Mouse (Mus musculus): Measurements from ENCODE around the gene H2al1j. TPM values are rescaled to one million over a fixed set of nuclear protein-coding genes. Genes with fewer than 3 reads are reported as not detected.

Gene H2al1j
- total and polyA plus RNA-seq, 2 experiments from 2014 or later, result not detected

DNA sequence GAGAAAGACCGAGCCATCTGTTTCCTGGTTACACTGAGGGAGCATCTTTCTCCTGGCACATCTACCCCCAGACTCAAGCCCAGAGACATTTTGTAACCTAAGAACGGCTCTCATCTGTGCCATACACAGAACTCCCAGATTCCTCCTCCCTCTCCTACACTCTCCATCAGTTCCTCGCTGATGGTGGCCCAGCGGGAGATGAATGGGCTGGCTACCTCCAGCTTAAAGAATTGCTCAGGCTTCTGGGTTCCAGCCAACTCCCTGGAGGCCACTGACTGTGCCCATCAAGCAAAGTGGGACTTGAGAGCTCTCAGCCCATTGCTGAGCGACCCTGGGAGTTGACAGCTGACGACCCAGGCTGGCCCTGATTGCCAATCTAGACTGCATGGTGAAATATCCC is 36.3 kb downstream of the H2al1j start:
- TF ChIP-seq CTCF (IDR thresholded peaks at IDR 0.05; ENCODE audit: low read depth), result no peak
- no peaks in the 10 kb centered on the region for H3K9me3 ChIP-seq (ENCODE audit: low read length)
- 41% methylated on average over 6 of the region's 6 CpGs for WGBS
- H3K27ac ChIP-seq, result no peak overlapping the region
- no peak overlapping the region for H3K4me2 ChIP-seq (ENCODE audit: low read depth, low read length)
- H3K4me3 ChIP-seq (ENCODE audit: low read length), result no peak overlapping the region
- peak; percentile 53; the same call in 1 of the 2 replicates for ATAC-seq
- H3K4me1 ChIP-seq (ENCODE audit: insufficient read depth, low read length), result no peaks in the 10 kb centered on the region
- DNase-seq (ENCODE audit: low spot score), result peak; percentile 61
- no peaks in the 10 kb centered on the region for H3K27me3 ChIP-seq (ENCODE audit: insufficient read depth, low read length)
- no peak overlapping the region for H3K9ac ChIP-seq (replicated peaks; ENCODE audit: low read length)
- H3K36me3 ChIP-seq (ENCODE audit: insufficient read depth, low read length), result no peaks in the 10 kb centered on the region

DNA sequence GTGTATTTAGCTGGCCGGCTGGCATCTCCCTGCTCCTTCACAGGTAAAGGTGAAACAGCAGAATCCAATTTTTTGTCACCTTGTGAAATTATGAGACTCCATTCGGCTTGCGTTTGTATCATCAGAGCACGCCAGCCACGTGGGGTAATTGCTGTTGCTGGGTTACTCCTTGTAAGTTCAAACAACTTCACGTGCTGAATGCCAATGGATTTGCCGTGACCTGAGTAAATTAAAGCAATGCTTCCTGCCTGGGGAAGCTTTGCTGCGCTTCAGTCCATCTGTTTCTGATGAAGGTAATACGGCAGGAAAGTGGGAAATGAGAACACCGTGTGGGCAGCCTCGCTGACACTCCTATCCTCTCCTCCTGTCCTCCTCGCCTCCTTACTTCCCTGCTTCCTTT is 37.5 kb downstream of the H2al1j start:
- Histone ChIP-seq H3K4me2 (ENCODE audit: low read depth, low read length) (no peak overlapping the region), H3K4me3 (ENCODE audit: low read length) (no peak overlapping the region), H3K4me1 (ENCODE audit: insufficient read depth, low read length) (no peaks in the 10 kb centered on the region), H3K27ac (no peak overlapping the region), H3K9me3 (ENCODE audit: low read length) (no peaks in the 10 kb centered on the region), H3K9ac (replicated peaks; ENCODE audit: low read length) (no peak overlapping the region), H3K36me3 (ENCODE audit: insufficient read depth, low read length) (no peaks in the 10 kb centered on the region), H3K27me3 (ENCODE audit: insufficient read depth, low read length) (no peaks in the 10 kb centered on the region)
- TF ChIP-seq CTCF (IDR thresholded peaks at IDR 0.05; ENCODE audit: low read depth), result no peak
- 38% methylated on average over 12 of the region's 12 CpGs for WGBS
- ATAC-seq (no peak), DNase-seq (ENCODE audit: low spot score) (peak; percentile 49)

Other genes starting within 250 kb of the H2al1j start
- not detected in 2 replicates for gene H2al1a, start 28.6 kb upstream of the H2al1j start, total RNA-seq (2014; rRNA removed)
- not detected in 2 replicates for gene H2al1a, start 28.6 kb upstream of the H2al1j start, polyA plus RNA-seq (2015; fragmentation: Nextera tagmentation; extraction: Ambion mirVana)
- gene H2al1b, start 25.4 kb upstream of the H2al1j start, total RNA-seq (2014; rRNA removed), result not detected in 2 replicates
- gene H2al1b, start 25.4 kb upstream of the H2al1j start, polyA plus RNA-seq (2015; fragmentation: Nextera tagmentation; extraction: Ambion mirVana), result not detected in 2 replicates
- not detected in 2 replicates for gene H2al1c, start 22.2 kb upstream of the H2al1j start, total RNA-seq (2014; rRNA removed)
- not detected in 2 replicates for gene H2al1c, start 22.2 kb upstream of the H2al1j start, polyA plus RNA-seq (2015; fragmentation: Nextera tagmentation; extraction: Ambion mirVana)
- gene H2al1d, start 19.0 kb upstream of the H2al1j start, total RNA-seq (2014; rRNA removed), result not detected in 2 replicates
- not detected in 2 replicates for gene H2al1d, start 19.0 kb upstream of the H2al1j start, polyA plus RNA-seq (2015; fragmentation: Nextera tagmentation; extraction: Ambion mirVana)
- not detected in 2 replicates for gene H2al1e, start 15.9 kb upstream of the H2al1j start, total RNA-seq (2014; rRNA removed)
- not detected in 2 replicates for gene H2al1e, start 15.9 kb upstream of the H2al1j start, polyA plus RNA-seq (2015; fragmentation: Nextera tagmentation; extraction: Ambion mirVana)
- not detected in 2 replicates for gene H2al1f, start 12.7 kb upstream of the H2al1j start, total RNA-seq (2014; rRNA removed)
- not detected in 2 replicates for gene H2al1f, start 12.7 kb upstream of the H2al1j start, polyA plus RNA-seq (2015; fragmentation: Nextera tagmentation; extraction: Ambion mirVana)
- gene H2al1g, start 9.6 kb upstream of the H2al1j start, total RNA-seq (2014; rRNA removed), result not detected in 2 replicates
- gene H2al1g, start 9.6 kb upstream of the H2al1j start, polyA plus RNA-seq (2015; fragmentation: Nextera tagmentation; extraction: Ambion mirVana), result not detected in 2 replicates
- gene H2al1h, start 6.3 kb upstream of the H2al1j start, total RNA-seq (2014; rRNA removed), result not detected in 2 replicates
- gene H2al1h, start 6.3 kb upstream of the H2al1j start, polyA plus RNA-seq (2015; fragmentation: Nextera tagmentation; extraction: Ambion mirVana), result not detected in 2 replicates
- gene H2al1i, start 3.2 kb upstream of the H2al1j start, total RNA-seq (2014; rRNA removed), result not detected in 2 replicates
- gene H2al1i, start 3.2 kb upstream of the H2al1j start, polyA plus RNA-seq (2015; fragmentation: Nextera tagmentation; extraction: Ambion mirVana), result not detected in 2 replicates

Measured in hindbrain, postnatal 0 days (tissue).